Mouse (Mus musculus) bone marrow macrophage, adult 2 months (primary cell): ENCODE data around the gene Lilrb4a. TPM values are rescaled to one million over a fixed set of nuclear protein-coding genes. Genes with fewer than 3 reads are reported as not detected.

Experiments used
- H3K27ac ChIP-seq: 2 replicates; pipeline ENCODE4 v1.5.1; 2012; ENCODE audit warnings: low read depth, low read length; ENCODE audit not compliant: insufficient read depth
- H3K4me1 ChIP-seq: 2 replicates; pipeline ENCODE4 v1.6.1; 2012; ENCODE audit warnings: low read length; ENCODE audit not compliant: control insufficient read depth, insufficient read depth
- H3K4me3 ChIP-seq: 2 replicates; pipeline ENCODE4 v1.5.1; 2012; ENCODE audit warnings: mild to moderate bottlenecking, low read length, moderate library complexity; ENCODE audit not compliant: insufficient read depth
- CTCF ChIP-seq: IDR thresholded peaks from 2 replicates; pipeline ENCODE4 v1.5.1; 2012; ENCODE audit warnings: low read depth, mild to moderate bottlenecking, low read length, moderate library complexity
- POLR2A ChIP-seq: IDR thresholded peaks from 2 replicates; pipeline ENCODE4 v1.6.1; 2012; ENCODE audit warnings: mild to moderate bottlenecking, low read depth, low read length, borderline replicate concordance
- polyA plus RNA-seq: library from polyadenylated mRNA; stranded (reverse); fragments of >200 nt; gene quantifications from 2 replicates; pipeline ENCODE4 v1.2.4, GENCODE M21; 2012; ENCODE audit not compliant: missing spikeins, insufficient read depth, insufficient read length

Gene Lilrb4a
- polyA plus RNA-seq, 1 experiment = 1,169 TPM

DNA sequence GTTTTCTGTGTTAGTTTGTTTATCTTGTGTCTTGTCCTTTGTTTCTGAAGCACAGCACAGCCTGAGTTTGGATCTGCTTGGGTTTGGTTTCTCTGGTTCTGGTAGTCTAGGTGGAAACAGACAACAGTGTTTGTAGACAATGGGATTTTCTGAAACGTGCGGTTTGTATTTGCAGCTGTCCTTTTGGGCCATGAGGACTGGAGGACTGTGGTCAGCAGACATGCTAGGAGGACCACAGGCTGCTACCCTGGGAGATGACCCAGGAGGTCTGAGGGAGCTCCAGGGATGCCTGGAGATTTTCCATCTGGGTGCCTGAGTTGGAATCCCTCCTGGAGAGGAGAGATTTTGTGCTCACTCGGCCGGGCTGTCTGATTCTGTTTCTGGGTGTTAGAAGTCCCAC is 35.9 kb downstream of the Lilrb4a start:
- peaks cover 36% of the 10 kb centered on the region for H3K4me1 ChIP-seq
- H3K4me3 ChIP-seq = peak overlapping the region; percentile 93
- TF ChIP-seq POLR2A (no peak), CTCF (no peak)
- peak overlapping the region; percentile 94 for H3K27ac ChIP-seq

DNA sequence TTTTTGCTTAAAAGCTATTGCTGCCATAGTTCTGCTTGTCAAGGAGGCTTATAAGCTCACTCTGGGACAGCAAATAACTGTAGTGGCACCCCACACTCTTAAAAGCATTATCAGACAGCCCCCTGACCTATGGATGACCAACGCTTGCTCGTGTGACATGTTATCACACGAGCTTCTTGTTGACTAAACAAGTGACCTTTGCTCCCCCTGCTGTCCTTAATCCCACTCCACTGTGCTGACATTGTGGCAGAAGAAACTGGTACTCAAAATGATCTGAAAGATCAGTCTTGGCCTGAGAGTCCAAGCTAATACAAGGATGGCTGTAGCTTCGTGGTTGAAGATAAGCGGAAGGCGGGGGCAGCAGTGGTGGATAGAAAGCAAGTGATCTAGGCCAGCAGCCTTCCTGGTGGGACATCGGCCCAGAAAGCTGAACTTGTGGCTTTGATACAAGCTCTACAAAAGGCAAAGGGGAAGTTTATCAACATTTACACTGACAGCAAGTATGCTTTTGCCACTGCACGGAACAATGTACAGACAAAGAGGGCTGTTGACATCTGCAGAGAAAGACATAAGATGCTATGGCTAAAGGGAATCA is 38.2 kb downstream of the Lilrb4a start:
- Histone ChIP-seq H3K27ac (peak overlapping the region; percentile 85), H3K4me3 (peak overlapping the region; percentile 60), H3K4me1 (peaks cover 24% of the 10 kb centered on the region)
- no peak for TF ChIP-seq POLR2A
- TF ChIP-seq CTCF = no peak

- no peak for TF ChIP-seq POLR2A
- no peak for TF ChIP-seq CTCF
- peak overlapping the region; percentile 60 for H3K4me3 ChIP-seq
- peaks cover 24% of the 10 kb centered on the region for H3K4me1 ChIP-seq
- H3K27ac ChIP-seq = peak overlapping the region; percentile 85
These were observed 38.7 kb downstream of the Lilrb4a start for GRCm38 (mm10) chr10:51529497-51529896.

- H3K4me3 ChIP-seq = no peak overlapping the region; the same call in 1 of the 2 replicates
- no peak for TF ChIP-seq POLR2A
- no peak for TF ChIP-seq CTCF
- H3K27ac ChIP-seq = peak overlapping the region; percentile 85
- peaks cover 21% of the 10 kb centered on the region for H3K4me1 ChIP-seq
These were observed 40.1 kb downstream of the Lilrb4a start for GRCm38 (mm10) chr10:51530813-51531212.

Other genes with a start within 250 kb of the Lilrb4a start
- gene Gm49339, start 10.3 kb upstream of the Lilrb4a start, polyA plus RNA-seq = 444 and 484 TPM in 2 replicates
- 1,083 and 1,286 TPM in 2 replicates for gene Lilr4b, start 10.3 kb upstream of the Lilrb4a start, polyA plus RNA-seq
- not detected in 2 replicates for gene Fam162b, start 99.6 kb downstream of the Lilrb4a start, polyA plus RNA-seq
- gene Gprc6a, start 140.5 kb downstream of the Lilrb4a start, polyA plus RNA-seq = not detected in 2 replicates
- gene Rfx6, start 186.8 kb downstream of the Lilrb4a start, polyA plus RNA-seq = not detected in 2 replicates